Mouse (Mus musculus) cerebellum, postnatal 36 days (tissue): ENCODE results near the gene Aicda.
"Not testable (repeated sequence)": the region's sequence is repeated elsewhere in the genome, so short reads cannot be mapped to it uniquely, and the experiment has no call there.

ENCODE experiments used
- DNase-seq, 2 experiments: peaks; one replicate each; pipeline ENCODE4 v3.0.0; 2021 to 2022; ENCODE audit warnings: mixed read lengths in 2 of 2

The Aicda gene

DNA sequence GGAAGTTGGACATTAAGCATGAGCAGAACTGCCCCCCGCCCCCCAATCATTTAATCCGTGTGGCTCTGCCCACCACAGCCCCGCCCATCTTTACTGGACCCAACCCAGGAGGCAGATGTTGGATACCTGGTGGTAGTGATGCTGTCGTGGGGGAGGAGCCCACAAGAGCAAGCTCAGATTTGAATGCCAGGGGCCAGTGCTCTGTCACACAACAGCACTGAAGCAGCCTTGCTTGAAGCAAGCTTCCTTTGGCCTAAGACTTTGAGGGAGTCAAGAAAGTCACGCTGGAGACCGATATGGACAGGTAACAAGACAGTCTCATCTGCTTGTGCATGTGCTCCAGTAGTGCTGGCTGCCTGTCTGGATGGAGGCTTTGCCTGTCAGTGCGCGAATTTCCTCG lies at the start of gene Aicda:
Gene Aicda (plus strand): TSS at position 196 of the 400 bp plus-strand sequence.
- DNase-seq: no peak

DNA sequence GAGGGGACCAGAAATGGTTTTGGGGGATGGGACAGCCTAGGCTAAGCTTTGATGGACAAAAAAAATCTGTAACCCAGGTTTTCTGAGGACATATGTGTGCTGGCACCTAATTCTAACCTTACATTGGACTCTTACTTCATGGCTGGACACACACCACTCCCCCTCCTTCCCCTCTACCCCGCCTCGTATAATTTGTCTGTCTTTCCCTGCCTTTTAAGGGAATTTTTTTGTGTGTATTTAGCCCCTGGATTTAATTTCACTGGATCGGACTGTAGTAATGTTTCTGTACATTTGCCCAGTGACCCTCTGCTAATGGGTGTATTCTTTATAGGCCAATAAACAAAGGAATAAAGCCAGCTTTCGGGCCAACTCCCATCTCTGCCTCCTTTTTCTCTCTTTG lies 48.6 kb upstream of the Aicda start:
- DNase-seq: no peak

DNA sequence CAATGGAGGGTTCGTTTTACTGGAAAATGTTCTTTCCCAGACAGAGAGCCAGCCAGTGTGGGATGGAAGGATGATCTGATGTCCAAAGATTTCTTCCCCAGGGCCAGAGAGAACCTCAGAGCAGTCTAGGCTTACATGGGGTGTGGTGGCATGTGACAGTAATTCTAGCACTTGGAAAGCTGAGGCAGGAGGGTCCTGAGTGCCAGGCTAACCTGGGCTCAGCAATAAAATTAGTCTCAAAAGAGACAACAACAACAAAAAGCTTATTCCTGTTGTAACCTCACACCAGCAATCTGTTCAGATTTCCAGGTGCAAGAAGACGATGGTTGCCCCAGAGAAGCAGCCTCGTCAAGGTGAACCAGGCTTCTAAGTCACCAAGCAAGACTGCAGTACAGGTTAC lies 48.1 kb upstream of the Aicda start, which contains the start of gene Mfap5:
Gene Mfap5 (plus strand): TSS at position 301 of the 400 bp plus-strand sequence.
- no peak for DNase-seq

DNA sequence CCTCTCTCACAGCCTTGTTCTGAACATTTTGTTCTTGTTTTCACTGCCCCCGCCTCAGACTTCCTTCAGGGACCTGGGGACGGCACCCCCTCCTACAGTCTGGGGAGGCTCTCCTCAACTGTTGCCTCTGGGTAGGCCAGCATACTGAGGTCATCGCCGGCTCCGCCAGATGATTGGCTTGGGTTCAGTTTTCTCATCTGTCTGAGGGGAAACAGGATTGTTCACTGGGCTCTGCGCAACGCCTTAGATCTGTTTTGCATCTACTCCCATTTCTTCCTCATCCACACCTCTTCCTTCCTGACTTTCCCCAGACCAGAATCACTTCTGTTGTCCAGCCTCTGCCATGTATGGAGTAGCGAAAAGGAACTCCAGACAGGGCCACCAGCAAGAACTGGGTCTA lies 45.1 kb upstream of the Aicda start:
- no peak for DNase-seq

DNA sequence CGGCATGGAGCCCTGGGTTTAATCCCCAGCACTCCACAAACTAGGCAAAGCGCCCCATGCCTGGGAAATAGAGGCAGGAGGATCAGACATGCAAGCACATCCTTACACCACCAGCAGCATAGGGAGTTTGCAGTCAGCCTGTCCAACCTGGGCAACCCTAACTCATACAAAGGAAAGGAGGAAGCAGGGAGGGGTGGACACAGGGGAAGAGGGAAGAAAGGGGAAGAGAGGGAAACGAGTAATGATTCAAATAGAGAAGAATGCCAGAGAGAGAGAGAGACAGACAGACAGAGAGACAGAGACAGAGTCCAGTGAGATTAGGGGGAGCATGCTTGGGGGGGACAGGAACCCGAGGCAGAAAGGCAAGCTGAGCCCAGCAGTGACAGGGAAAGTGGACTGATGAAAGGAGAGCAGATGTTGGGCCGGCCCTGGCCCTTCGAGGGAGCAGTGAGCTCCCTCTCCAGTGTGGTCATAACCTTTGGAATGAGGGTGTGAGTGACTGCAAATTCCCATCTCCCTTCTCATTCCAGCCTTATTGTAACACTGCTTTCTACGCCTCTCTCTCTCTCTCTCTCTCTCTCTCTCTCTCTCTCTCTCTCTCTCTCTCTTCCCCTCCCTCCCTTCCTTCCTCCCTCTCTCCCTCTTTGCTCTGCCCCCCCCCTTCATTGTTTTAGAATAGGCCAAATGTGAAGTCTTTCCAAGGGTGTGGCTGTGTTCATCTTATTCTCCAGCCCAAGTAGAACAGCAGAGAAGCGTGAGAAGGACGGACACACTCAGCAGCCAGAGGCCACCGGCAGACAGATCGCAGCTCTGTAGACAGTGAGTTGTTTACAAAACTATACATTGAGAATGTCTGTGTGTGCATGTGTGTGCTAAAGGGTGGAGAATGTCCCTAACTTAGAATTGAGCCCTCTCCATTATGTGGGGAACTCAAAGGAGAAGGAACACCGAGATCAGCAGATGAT lies 40.4 kb upstream of the Aicda start:
- DNase-seq: no peak

DNA sequence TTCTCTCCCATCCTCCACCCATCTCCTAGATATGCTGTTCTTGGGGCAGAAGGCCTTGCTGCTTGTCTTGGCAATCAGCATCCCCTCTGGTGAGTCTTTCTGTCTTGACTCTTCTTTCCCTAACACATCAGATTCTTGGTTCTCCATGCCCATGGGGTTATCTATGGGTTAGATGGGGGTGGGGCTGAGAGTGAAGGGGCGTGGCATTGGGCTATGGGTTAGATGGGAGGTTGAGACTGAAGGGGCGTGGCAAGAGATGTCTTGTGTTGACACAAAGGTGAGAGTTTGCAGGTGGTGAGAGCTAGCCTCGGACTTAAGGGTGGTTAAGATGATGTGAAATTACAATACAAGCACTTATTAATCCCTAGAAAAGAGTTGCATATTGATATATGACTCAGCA lies 39.3 kb upstream of the Aicda start:
- DNase-seq: no peak

DNA sequence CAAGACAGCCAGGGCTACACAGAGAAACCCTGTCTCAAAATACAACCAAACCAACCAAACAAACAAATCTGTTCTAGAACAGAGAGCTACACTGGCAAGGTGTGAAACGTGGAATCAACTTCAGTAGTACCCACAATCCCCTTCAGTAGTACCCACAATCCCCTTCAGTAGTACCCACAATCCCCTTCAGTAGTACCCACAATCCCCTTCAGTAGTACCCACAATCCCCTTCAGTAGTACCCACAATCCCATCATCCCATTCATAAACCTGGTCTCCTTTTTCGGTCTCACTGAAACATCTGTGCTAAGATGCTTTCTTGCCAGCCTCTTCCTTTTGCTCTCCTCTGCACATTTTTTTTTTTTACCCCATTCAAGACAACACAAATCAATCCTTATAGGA lies 37.8 kb upstream of the Aicda start:
- DNase-seq: not testable (repeated sequence)

DNA sequence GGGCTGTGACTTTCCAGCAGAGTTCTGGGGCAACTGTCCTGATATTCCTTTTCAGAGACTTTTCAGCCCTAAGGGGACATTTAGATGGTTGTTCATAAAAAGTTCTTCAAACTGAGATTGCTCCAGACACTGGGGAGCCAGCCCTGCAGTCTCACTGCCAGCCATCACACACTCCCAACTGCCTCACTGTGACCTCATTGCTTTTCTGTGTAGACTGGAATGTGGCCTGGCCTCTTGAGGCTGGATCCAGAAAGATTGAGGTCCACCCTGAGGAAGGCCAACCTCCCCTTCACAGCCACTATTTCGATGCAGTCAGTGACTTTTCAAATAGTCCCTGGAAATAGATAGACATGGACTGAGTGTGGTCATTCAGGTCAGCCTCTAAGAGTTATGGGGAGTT lies 35.9 kb upstream of the Aicda start:
- DNase-seq: no peak

DNA sequence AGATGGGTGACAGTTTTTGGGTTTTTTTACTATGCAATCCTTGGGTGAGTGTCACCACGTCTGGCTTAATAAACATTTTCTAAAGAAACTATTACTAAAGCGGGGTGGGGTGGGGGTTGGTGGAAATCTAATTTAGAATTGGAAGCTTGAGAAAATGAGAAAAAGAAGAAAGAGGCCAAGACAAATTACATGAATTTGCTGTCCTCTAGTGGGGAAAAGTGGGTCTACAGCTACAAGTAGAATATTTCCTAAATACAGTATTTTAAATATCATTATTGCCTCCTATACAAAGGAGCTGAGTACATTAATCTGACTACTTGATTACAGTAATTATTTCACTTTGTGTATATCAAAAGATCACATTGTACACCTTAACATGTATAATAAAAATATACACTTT lies 34.2 kb upstream of the Aicda start:
- no peak for DNase-seq

DNA sequence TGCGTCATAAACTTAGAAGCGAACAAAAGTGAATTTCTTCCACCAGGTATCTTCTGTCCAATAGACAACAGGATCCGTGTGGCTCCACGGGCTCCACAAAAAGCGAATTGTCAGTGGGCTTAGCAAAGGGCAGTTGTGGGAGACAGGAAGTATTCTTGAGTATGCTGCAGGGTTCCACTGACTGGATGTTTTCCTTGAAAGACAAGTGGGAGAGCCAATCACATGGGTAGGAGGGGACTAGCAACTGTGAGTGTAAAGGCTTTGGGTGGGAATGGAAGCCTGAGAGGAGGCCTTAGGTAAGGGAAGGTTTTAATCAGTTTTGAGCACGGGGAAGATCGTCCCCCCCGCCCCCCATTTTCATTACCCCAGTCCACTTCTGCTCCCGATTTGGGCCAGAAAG lies 31.0 kb upstream of the Aicda start:
- no peak for DNase-seq

DNA sequence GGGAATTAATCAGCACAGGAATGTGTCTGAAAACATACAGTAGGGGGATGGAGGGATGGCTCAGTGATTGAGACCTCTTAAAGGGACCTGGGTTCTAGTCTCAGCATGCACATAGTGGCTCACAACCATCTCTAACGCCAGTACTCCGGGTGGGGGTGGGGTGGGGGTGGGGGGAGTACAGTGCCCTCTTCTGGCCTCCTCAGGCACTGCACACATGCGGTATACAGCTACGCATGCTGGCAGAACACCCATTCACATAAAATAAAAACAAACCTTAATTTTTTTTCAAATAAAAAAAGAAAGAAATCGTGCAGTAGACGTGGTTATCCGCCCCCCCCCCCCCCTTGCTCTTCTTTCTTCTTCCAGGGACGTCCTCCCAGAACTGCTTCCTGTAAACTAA lies 30.3 kb upstream of the Aicda start:
- DNase-seq: no peak

DNA sequence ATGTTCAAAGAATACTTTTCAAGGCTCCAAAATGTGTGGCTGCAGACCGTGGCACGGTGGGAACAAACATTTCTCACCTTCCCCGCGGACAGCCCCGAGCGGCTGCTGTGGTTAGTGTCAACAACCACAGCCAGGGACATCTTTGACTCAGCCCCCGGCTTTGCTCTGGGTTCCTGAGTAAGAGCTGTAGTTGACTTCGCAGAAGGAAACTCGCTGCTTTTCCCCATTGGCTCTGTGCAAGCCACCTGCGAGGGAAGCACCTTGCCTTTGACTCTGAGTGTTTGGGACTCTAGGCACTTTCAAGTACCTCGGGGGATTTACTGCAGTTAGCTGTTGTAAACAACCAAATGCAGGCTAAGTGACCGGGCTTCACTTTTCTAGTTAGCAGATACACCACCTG lies 26.0 kb upstream of the Aicda start:
- no peak for DNase-seq

DNA sequence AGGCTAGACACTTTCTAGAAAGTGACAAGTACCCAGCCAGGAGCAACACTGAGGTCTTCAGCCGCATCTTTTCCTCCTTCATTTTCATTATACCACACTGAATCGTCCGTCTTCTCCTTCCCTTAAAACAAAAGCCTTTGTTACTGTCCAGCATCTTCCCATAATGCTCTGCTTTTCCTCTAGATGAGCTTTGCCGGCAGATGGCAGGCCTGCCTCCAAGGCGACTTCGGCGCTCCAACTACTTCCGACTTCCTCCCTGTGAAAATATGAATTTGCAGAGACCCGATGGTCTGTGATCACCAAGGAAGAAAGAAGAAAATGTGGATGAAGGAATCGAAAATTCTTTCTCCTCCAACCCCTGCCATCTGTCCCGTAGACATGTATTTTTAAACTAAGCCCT lies 25.5 kb upstream of the Aicda start:
- no peak for DNase-seq

DNA sequence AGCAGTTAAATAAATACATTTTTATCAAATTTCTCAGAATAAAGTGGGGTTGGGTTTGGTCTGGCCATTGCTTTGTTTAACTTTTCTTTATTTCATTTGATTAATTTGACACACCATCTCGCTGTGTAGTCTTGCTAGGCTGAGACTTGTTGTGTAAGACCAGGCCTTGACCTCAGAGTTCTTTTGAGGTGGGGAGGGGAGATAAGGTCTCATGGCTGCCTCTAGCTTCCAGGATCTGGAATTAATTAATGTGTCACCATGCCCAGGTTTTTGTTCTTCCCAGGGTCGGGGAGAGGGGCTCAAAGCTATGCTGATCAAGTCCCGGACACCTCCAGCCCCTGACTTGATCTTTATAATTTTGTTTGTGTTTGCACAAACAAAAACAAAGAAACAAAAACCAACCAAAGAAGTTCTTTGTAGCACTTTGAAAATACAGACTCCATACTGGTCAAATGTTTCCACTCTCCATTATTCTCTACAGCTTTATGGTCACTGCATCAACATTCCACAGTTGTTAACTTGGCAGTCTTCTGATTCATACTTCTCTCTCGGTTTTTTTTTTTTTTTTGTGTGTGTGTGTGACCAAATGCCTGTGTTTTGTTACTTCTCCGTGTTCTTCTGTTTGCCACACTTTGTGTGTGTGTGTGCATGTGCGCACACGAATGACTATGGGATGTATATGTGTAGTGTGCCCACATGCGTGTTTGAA lies 22.0 kb upstream of the Aicda start:
- DNase-seq: no peak

DNA sequence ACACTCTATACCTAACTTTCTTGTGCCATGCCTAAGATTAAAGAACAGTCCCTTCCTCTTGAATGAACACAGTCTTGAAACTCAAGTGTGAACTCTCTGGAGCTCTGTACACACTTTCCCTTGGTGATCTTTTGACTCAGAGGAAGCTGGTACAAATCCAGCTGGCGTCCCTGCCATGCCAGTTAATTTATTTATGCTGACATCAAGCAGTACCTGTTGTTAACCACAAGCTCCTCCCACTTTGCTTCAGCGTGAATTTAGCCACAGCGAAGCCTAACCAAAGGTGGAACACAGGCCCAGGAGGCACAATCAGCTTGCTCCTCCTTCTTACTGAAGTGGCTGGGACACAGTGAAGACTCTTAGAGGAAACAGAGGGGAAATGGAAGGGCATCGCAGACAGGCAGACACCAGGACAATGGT lies 20.7 kb upstream of the Aicda start:
- DNase-seq: no peak

DNA sequence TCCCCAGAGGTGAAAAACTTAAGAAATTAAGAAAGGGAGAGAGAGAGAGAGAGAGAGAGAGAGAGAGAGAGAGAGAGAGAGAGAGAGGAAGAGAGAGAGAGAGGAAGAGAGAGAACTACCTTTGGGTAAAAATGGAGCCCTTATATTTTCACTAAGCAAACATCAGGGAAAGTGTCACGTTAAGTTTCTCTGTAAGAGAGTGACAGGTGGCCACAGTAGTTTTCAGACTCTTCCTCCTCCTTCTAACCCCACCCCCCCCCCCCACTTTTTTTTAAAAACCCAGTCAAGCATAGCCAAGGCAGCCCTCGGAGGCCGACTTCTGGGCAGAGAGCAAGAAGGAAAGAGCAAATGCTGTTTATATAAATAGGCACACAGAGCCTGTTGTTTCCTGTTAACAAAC lies 19.6 kb upstream of the Aicda start:
- no peak for DNase-seq

DNA sequence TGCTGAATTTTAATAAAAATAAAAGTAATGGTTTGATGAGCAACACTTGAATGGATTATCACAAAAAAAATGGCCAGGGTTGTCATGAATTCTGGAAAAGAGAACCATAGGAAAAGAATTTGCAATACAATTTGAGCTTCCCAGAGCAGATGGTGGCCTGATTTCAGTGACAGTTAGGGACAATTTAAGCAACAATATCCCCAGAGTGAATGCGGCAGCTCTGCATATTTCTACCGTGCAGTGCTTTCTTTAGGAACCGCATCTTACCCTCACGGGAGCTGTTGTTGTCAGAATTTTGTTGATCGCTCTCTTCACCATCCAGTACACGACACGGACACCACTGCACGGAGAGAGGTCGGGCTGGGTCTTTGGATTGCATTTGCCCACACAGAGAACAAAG lies 14.0 kb upstream of the Aicda start:
- DNase-seq: no peak

DNA sequence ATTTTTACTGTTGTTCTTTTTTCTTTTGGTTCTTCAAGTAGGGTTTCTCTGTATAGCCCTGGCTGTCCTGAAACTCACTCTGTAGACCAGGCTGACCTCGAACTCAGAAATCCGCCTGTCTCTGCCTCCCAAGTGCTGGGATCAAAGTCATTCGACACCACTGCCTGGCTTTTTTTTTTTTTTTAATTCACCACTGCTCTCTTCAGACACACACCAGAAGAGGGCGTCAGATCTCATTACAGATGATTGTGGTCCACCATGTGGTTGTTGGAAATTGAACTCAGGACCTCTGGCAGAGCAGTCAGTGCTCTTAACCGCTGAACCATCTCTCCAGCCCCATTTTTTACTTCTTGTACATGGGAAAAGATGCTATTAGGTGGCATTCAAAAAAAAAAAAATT lies 11.1 kb upstream of the Aicda start:
- DNase-seq: not testable (repeated sequence)

DNA sequence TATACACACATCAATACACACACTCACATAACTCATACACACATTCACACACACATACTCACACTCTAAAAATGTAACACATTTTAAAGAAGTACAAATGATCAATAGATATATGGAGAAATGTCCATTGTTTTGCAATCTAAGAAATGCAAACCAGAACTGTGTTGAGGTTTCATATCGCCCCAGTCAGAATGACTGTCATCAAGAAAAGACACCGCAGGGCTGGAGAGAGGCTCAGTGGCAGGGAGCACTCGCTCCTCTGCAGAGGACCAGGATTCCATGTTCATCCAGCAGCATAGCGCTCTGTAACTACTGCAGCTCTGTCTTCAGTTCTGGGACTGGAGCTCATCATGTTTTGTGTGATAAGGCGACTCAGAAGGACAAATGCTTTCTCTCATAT lies 10.0 kb upstream of the Aicda start:
- DNase-seq: no peak

DNA sequence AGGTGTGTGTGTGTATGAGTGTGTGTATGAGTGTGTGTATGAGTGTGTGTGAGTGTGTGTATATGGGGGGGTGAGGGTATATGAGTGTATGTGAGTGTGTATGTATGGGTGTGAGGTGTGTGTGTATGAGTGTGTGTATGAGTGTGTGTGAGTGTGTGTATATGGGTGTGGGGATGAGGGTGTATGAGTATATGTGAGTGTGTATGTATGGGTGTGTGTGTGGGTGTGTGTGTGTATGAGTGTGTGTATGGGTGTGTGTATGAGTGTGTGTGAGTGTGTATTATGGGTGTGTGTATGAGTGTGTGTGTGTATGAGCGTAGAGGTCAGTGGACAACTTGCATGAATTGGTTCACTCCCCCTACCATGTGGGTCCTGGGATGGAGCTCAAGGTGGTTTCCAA lies 8.9 kb upstream of the Aicda start:
- DNase-seq: no peak

DNA sequence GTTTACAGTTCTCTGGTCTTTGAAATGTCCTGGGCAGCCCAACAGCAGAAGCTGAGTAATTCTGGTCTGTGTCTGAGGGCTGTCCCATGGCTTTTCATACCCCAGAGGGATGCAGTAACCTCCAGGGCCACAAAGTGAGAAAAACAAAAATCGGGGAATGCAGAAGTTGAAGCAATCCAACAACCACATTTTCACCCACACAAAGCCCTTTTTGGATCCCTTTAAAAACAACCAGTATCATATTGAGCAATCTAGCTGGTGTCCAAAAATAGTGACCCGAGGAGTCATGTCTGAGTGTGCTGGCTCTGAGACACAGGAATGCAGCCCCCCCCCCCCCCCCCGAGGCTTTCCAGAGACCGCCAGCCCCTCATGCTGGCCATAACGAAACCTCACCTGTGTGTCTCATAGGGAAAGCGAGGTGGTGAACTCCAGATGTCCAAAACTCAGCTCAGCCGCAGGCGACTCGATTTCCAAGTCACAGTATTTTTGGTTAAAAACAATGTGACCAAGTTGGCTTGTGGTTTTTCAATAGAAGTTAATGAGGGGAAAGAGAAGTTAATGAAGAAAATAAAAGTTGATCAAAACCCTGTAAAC lies 8.2 kb upstream of the Aicda start:
- no peak for DNase-seq

DNA sequence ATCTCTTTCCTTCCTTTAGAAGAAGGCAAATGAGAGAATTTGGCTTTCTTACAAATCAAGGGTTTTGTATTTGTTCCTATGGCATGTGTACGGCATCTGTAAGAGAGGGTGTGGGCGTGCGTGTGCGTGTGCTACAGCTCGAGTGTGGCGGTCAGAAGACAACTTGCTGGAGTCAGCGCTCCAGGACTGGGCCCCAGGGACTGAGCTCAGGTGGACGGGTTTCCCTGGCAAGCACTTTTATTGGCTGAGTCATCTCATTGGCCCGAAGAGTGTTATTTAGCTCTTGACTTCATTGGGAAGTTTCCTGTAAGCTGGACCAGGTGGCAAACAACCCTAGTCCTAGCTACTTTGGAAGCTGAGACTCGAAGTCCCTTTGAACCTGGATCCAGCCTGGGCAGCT lies 7.7 kb upstream of the Aicda start:
- no peak for DNase-seq

DNA sequence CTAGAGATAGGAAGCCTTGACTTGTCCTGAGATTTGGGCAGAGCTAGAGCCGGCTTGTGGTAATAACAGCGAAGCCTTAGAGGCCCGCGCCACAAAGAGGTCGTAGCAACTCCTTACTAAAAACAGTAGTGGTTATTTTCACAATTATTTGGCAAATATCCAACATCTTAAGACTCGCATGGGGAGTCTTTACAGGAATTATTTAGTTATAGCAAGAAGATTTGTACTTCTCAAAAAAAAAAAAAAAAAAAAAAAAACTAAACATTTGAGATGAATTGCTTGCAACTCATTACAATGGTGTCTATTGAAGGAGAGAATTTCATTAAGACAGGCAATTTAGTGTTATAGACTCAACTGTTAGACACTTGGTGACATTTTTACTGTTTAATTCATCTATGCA lies 501 bp downstream of the Aicda start:
- no peak for DNase-seq

DNA sequence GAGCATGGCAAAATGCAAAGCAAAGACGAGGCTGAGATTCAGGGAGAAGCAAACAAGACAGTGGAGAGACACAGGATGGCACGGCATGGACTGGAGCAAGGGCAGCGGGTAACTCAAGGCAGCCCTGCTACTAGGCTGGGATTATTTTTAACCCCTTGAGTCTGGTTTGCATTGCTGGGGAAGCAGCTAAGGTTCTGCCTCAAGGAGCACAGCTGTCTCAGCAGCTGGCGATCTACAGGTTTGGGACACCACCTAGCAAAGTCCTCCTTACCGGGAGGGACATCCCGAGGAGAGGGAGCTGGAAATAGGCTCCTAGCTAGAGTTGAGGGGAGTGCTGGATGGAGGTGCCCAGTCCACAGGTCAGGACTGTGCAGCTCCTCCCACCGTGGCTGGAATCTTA lies 1.7 kb downstream of the Aicda start:
- DNase-seq: no peak
